Mouse (Mus musculus): Measurements from ENCODE around the gene Zfp865. TPM values are rescaled to one million over a fixed set of nuclear protein-coding genes. Genes with fewer than 3 reads are reported as not detected.

Zfp865 gene
- polyA plus RNA-seq (2016; fragmentation: Nextera tagmentation; extraction: Ambion mirVana): 3.8 and 4.4 TPM in 2 replicates

GRCm38 (mm10) chr7:5020000-5020681, at the start of gene Zfp865, which contains the start of gene Ccdc106:
Gene Zfp865 (plus strand): TSS chr7:5020376.
Gene Ccdc106 (plus strand): TSS chr7:5020553.
- DNase-seq (ENCODE audit: low spot score): peak; percentile 100
- H3K27ac ChIP-seq: peak within 1 kb of the TSS; percentile 98
- H3K4me3 ChIP-seq: peak within 1 kb of the TSS; percentile 94
- peaks cover 10% of the 10 kb centered on the region for H3K4me1 ChIP-seq
- H3K27me3 ChIP-seq (ENCODE audit: insufficient read depth, poor library complexity, severe bottlenecking): no peaks in the 10 kb centered on the region
- H3K36me3 ChIP-seq: peaks cover 48% of the 10 kb centered on the region
- no peaks in the 10 kb centered on the region for H3K9me3 ChIP-seq
- WGBS: under 1% methylated on average over 49 of the region's 49 CpGs

- H3K4me3 ChIP-seq: no peak within 1 kb of the TSS; the same call in 1 of the 2 replicates
- WGBS: 34% methylated on average over 6 of the region's 6 CpGs
- H3K36me3 ChIP-seq: no peaks in the 10 kb centered on the region
- H3K9me3 ChIP-seq: no peaks in the 10 kb centered on the region
- no peak for DNase-seq (ENCODE audit: low spot score)
- peak within 1 kb of the TSS; percentile 67 for H3K27ac ChIP-seq
- peaks cover 14% of the 10 kb centered on the region for H3K4me1 ChIP-seq
- peaks cover 14% of the 10 kb centered on the region; the same call in 1 of the 2 replicates for H3K27me3 ChIP-seq (ENCODE audit: insufficient read depth, poor library complexity, severe bottlenecking)
These were observed 49.1 kb upstream of the Zfp865 start, which contains the start of gene Sbk3 for GRCm38 (mm10) chr7:4971068-4971467. Gene Sbk3 (minus strand): TSS chr7:4971168.

DNA sequence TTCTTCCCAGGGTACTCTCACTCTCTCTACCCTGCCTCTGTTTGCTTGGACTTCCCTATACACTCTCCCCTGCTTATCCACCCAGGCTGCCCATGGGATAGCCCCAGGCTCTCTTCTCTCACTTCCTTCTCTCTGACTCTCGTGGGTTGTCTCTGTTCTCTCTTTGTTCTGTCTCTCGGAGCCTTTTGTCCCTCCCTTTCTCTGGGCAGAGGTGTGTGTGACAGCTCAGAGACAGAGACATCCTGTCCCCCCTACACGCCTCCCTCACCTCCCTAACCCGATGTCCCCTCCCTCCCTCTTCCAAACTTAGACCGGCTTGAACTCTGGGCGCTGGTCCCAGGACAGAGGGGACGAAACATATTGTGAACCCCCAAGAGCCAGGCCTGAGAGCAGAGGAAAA, 48.5 kb upstream of the Zfp865 start:
- no peak for DNase-seq (ENCODE audit: low spot score)
- H3K9me3 ChIP-seq: no peaks in the 10 kb centered on the region
- WGBS: 14% methylated on average over 7 of the region's 7 CpGs
- H3K36me3 ChIP-seq: no peaks in the 10 kb centered on the region
- H3K27me3 ChIP-seq (ENCODE audit: insufficient read depth, poor library complexity, severe bottlenecking): peaks cover 12% of the 10 kb centered on the region; the same call in 1 of the 2 replicates
- H3K4me1 ChIP-seq: peaks cover 14% of the 10 kb centered on the region
- peak overlapping the region; percentile 67; the same call in 1 of the 2 replicates for H3K27ac ChIP-seq
- no peak overlapping the region; the same call in 1 of the 2 replicates for H3K4me3 ChIP-seq

GRCm38 (mm10) chr7:4972321-4973047, 47.7 kb upstream of the Zfp865 start:
- Histone ChIP-seq H3K36me3 (no peaks in the 10 kb centered on the region), H3K9me3 (no peaks in the 10 kb centered on the region), H3K27ac (peak overlapping the region; percentile 67; the same call in 1 of the 2 replicates), H3K4me3 (0 out of 2 replicates have a peak overlapping the region, but pooled peaks have one; percentile 15), H3K4me1 (peaks cover 14% of the 10 kb centered on the region), H3K27me3 (ENCODE audit: insufficient read depth, poor library complexity, severe bottlenecking) (peaks cover 4% of the 10 kb centered on the region; the same call in 1 of the 2 replicates)
- 57% methylated on average over 18 of the region's 18 CpGs for WGBS
- no peak for DNase-seq (ENCODE audit: low spot score)

- H3K9me3 ChIP-seq: no peaks in the 10 kb centered on the region
- no peak overlapping the region for H3K27ac ChIP-seq
- H3K4me1 ChIP-seq: peaks cover 20% of the 10 kb centered on the region
- H3K27me3 ChIP-seq (ENCODE audit: insufficient read depth, poor library complexity, severe bottlenecking): no peaks in the 10 kb centered on the region
- DNase-seq (ENCODE audit: low spot score): no peak
- H3K36me3 ChIP-seq: no peaks in the 10 kb centered on the region
- H3K4me3 ChIP-seq: no peak overlapping the region
- 58% methylated on average over 4 of the region's 4 CpGs for WGBS
These were observed 44.7 kb upstream of the Zfp865 start for GRCm38 (mm10) chr7:4975455-4975854.

- H3K27me3 ChIP-seq (ENCODE audit: insufficient read depth, poor library complexity, severe bottlenecking): no peaks in the 10 kb centered on the region
- H3K27ac ChIP-seq: no peak overlapping the region
- no peaks in the 10 kb centered on the region for H3K36me3 ChIP-seq
- peaks cover 17% of the 10 kb centered on the region for H3K4me1 ChIP-seq
- WGBS: 82% methylated on average over 7 of the region's 7 CpGs
- no peak for DNase-seq (ENCODE audit: low spot score)
- no peak overlapping the region for H3K4me3 ChIP-seq
- no peaks in the 10 kb centered on the region for H3K9me3 ChIP-seq
These were observed 43.3 kb upstream of the Zfp865 start for GRCm38 (mm10) chr7:4976832-4977231.

- Histone ChIP-seq H3K4me1 (0 out of 2 replicates have a peak, but pooled peaks cover 3% of the 10 kb centered on the region), H3K9me3 (peaks cover under 1% of the 10 kb centered on the region; the same call in 1 of the 2 replicates), H3K4me3 (no peak overlapping the region), H3K27me3 (ENCODE audit: insufficient read depth, poor library complexity, severe bottlenecking) (peaks cover 20% of the 10 kb centered on the region), H3K36me3 (peaks cover 12% of the 10 kb centered on the region), H3K27ac (no peak overlapping the region)
- no peak for DNase-seq (ENCODE audit: low spot score)
- WGBS: 37% methylated on average over 2 of the region's 2 CpGs
These were observed 31.9 kb upstream of the Zfp865 start for GRCm38 (mm10) chr7:4988250-4988649.

GRCm38 (mm10) chr7:4993347-4993998, 26.7 kb upstream of the Zfp865 start:
- DNase-seq (ENCODE audit: low spot score): no peak
- Histone ChIP-seq H3K4me1 (peaks cover 34% of the 10 kb centered on the region), H3K27ac (0 out of 2 replicates have a peak overlapping the region, but pooled peaks have one; percentile 7), H3K36me3 (peaks cover 25% of the 10 kb centered on the region), H3K9me3 (peaks cover 9% of the 10 kb centered on the region), H3K4me3 (peak overlapping the region; percentile 71), H3K27me3 (ENCODE audit: insufficient read depth, poor library complexity, severe bottlenecking) (peaks cover 43% of the 10 kb centered on the region)
- 17% methylated on average over 55 of the region's 55 CpGs for WGBS

DNA sequence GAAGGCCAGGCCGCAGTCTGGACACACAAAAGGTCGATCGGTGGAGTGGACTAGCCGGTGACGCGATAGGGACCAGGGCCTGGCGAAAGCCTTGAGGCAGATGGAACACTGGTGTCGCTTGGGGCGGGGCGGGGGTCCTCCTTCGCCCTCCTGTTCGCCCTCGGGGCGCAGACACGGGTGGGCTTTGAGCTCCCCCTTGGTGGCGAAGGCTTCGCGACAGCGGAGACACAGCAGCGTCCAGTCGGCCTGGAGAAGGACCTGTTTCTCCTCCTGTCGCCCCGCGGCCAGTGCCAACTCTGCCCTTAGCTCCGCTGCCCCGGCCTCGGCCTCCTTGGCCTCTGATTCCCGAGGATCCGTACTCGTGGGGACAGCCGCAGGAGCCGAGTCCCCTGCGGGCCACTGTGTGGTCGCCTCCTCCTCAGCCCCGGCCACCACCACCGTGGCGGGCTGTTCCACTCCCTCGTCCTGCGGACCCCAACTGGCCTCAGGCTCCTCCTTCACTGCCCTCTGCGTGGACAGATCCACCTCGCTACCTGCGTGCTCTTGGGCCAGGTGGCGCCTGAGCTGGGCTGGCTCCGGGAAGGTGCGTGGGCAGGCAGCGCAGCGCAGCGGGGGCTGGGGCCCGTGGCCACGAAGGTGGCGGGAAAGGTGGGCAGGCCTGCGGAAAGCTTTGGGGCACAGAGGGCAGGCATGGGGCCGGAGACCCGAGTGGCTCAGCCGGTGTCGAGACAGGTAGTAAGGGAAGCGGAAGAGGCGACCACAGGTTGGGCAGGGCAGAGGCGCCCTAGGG, 26.0 kb upstream of the Zfp865 start:
- Histone ChIP-seq H3K36me3 (peaks cover 25% of the 10 kb centered on the region), H3K4me3 (peak overlapping the region; percentile 71), H3K27me3 (ENCODE audit: insufficient read depth, poor library complexity, severe bottlenecking) (peaks cover 43% of the 10 kb centered on the region), H3K4me1 (peaks cover 34% of the 10 kb centered on the region), H3K27ac (0 out of 2 replicates have a peak overlapping the region, but pooled peaks have one; percentile 24), H3K9me3 (peaks cover 9% of the 10 kb centered on the region)
- WGBS: 35% methylated on average over 59 of the region's 59 CpGs
- DNase-seq (ENCODE audit: low spot score): no peak

GRCm38 (mm10) chr7:4995268-4996002, 24.7 kb upstream of the Zfp865 start:
- Histone ChIP-seq H3K9me3 (peaks cover 9% of the 10 kb centered on the region), H3K27me3 (ENCODE audit: insufficient read depth, poor library complexity, severe bottlenecking) (peaks cover 43% of the 10 kb centered on the region), H3K4me1 (peaks cover 34% of the 10 kb centered on the region), H3K27ac (peak overlapping the region; percentile 85), H3K36me3 (peaks cover 25% of the 10 kb centered on the region), H3K4me3 (peak overlapping the region; percentile 71)
- 7% methylated on average over 19 of the region's 19 CpGs for WGBS
- DNase-seq (ENCODE audit: low spot score): no peak

DNA sequence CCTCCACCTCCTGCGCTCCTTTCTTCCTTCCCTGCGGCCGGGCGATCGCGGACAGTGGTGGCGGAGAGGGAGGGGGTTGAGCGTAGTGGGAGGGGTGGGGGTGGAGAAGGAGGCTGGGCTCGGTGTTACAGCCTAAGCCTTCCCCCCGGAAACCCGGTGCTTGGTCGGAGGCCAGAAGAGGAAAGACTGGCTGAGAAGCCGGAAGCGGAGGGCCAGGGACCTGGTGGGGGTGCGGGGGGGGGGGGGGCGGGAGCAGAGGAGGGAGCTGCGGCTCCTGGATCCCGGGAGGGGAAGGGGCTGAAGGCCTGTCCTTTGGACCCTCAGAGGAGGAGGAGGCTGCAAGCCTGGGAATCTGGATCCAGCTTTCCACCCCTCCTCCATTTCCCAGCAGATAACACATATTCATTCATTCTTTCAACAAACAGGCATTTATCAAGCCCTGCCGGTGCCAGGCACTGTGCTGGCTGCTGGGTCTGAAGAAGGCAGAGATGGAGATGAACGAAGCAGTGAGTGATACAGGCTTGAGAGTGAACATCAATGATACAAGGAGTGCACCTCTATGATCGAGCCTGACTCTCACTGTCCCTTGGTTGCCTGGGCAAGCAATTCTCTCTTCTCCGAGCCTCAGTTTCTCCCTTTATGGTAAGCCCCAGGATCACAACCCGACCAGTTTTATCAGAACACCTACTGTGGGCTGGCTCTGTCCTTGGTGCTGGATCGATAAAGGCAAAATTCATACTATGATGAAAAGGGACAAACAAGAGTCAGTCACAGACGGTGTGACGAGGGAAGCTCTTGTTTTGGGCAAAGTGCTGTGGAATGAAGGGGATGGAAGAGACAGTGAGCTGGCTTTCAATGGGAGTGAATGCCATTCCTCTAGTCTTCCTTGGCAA, 23.9 kb upstream of the Zfp865 start, which contains the start of gene Zfp579:
TSS of gene Zfp579 (minus strand) at position 156 of the 893 bp plus-strand sequence.
- peak; percentile 90 for DNase-seq (ENCODE audit: low spot score)
- H3K9me3 ChIP-seq: peaks cover 9% of the 10 kb centered on the region
- H3K27ac ChIP-seq: peak within 1 kb of the TSS; percentile 85
- H3K4me1 ChIP-seq: peaks cover 34% of the 10 kb centered on the region
- peak within 1 kb of the TSS; percentile 71 for H3K4me3 ChIP-seq
- H3K27me3 ChIP-seq (ENCODE audit: insufficient read depth, poor library complexity, severe bottlenecking): peaks cover 40% of the 10 kb centered on the region
- peaks cover 25% of the 10 kb centered on the region for H3K36me3 ChIP-seq
- whole genome bisulfite sequencing: 3% methylated on average over 17 of the region's 26 CpGs
